Mouse (Mus musculus) embryonic facial prominence, embryonic 13.5 days (tissue): ENCODE data around the gene Pcp4l1. TPM values are rescaled to one million over a fixed set of nuclear protein-coding genes. Genes with fewer than 3 reads are reported as not detected.
"Not testable (repeated sequence)": the region's sequence is repeated elsewhere in the genome, so short reads cannot be mapped to it uniquely, and the experiment has no call there.

Experiments used
- ATAC-seq: fragments of 200-750 bp; cut with Nextera tagmentation; 2 replicates; pipeline ENCODE4 v1.8.0; 2017; ENCODE audit warnings: low read depth; ENCODE audit not compliant: insufficient number of reproducible peaks, insufficient read depth, low FRiP score, low TSS enrichment
- H3K27ac ChIP-seq: fragments of 300-500 bp; sonication (generic); 2 replicates; pipeline ENCODE4 v1.5.1; 2015; ENCODE audit warnings: moderate library complexity, mild to moderate bottlenecking, inconsistent platforms
- H3K27me3 ChIP-seq: fragments of 300-500 bp; sonication (generic); 2 replicates; pipeline ENCODE4 v1.6.1; 2015; ENCODE audit warnings: mild to moderate bottlenecking, inconsistent platforms
- H3K36me3 ChIP-seq: fragments of 300-500 bp; sonication (generic); 2 replicates; pipeline ENCODE4 v1.6.1; 2015; ENCODE audit warnings: mild to moderate bottlenecking, inconsistent platforms
- H3K4me1 ChIP-seq: fragments of 300-500 bp; sonication (generic); 2 replicates; pipeline ENCODE4 v1.6.1; 2015; ENCODE audit warnings: inconsistent platforms
- H3K4me2 ChIP-seq: fragments of 300-500 bp; sonication (generic); 2 replicates; pipeline ENCODE4 v1.6.1; 2015; ENCODE audit warnings: moderate library complexity, mild to moderate bottlenecking, inconsistent platforms
- H3K4me3 ChIP-seq: fragments of 300-500 bp; sonication (generic); 2 replicates; pipeline ENCODE4 v1.5.1; 2015; ENCODE audit warnings: mild to moderate bottlenecking, inconsistent platforms
- H3K9ac ChIP-seq: fragments of 300-500 bp; sonication (generic); 2 replicates; pipeline ENCODE4 v1.6.1; 2015; ENCODE audit warnings: mild to moderate bottlenecking, inconsistent platforms
- H3K9me3 ChIP-seq: fragments of 300-500 bp; sonication (generic); 2 replicates; pipeline ENCODE4 v1.6.1; 2016; ENCODE audit warnings: inconsistent platforms
- WGBS: fragments of 180-500 bp; shearing (Covaris S2); methylation state at CpG from one replicate; pipeline ENCODE4 v1.1.7; 2015; ENCODE audit warnings: mixed read lengths; 5-methylcytosine and 5-hydroxymethylcytosine counted together
- polyA plus RNA-seq: library from polyadenylated mRNA; unstranded; fragments of >200 nt; fragmentation: Nextera tagmentation; extraction: Ambion mirVana; gene quantifications from 2 replicates; pipeline ENCODE4 v1.2.1, GENCODE M21; 2015

Pcp4l1 gene
- polyA plus RNA-seq, 1 experiment from 2014 or later: 25.2 TPM

GRCm38 (mm10) chr1:171156644-171157043 lies 39.4 kb downstream of the Pcp4l1 start:
- H3K27me3 ChIP-seq: peaks cover 40% of the 10 kb centered on the region

DNA sequence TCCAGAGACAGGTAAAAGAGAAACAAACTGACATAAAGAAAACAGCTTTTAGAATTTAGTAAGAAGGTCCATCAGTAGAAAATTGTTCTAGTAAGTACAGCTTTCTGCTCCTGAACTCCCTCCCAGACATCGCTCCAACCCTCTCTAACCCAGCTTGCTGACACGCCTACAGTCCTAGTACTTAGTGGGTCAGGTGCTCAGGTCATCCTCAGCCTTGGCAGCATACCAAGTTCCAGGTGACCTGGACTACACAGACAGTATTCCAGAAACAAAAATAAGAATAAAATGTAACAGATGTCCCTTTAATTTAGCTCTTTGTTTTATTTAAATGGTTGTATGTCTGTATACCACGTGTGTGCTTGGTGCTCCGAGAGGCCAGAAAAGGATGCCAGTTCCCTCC lies 44.1 kb downstream of the Pcp4l1 start:
- Histone ChIP-seq H3K27ac (peak overlapping the region; percentile 94; the same call in 1 of the 2 replicates), H3K36me3 (no peaks in the 10 kb centered on the region), H3K9me3 (no peaks in the 10 kb centered on the region), H3K9ac (no peak overlapping the region), H3K4me2 (no peak overlapping the region), H3K4me3 (no peak overlapping the region), H3K27me3 (peaks cover 12% of the 10 kb centered on the region), H3K4me1 (peaks cover 21% of the 10 kb centered on the region)
- WGBS: 76% methylated on average over 4 of the region's 4 CpGs
- ATAC-seq: no peak

More at GRCm38 (mm10) chr1:171156644-171157043, 39.4 kb downstream of the Pcp4l1 start:
- no peaks in the 10 kb centered on the region for H3K36me3 ChIP-seq
- no peak for ATAC-seq
- H3K4me3 ChIP-seq: no peak overlapping the region
- 75% methylated on average over 3 of the region's 3 CpGs for WGBS
- no peak overlapping the region for H3K9ac ChIP-seq
- H3K4me2 ChIP-seq: no peak overlapping the region
- H3K27ac ChIP-seq: no peak overlapping the region
- peaks cover 13% of the 10 kb centered on the region for H3K4me1 ChIP-seq
- H3K9me3 ChIP-seq: no peaks in the 10 kb centered on the region

DNA sequence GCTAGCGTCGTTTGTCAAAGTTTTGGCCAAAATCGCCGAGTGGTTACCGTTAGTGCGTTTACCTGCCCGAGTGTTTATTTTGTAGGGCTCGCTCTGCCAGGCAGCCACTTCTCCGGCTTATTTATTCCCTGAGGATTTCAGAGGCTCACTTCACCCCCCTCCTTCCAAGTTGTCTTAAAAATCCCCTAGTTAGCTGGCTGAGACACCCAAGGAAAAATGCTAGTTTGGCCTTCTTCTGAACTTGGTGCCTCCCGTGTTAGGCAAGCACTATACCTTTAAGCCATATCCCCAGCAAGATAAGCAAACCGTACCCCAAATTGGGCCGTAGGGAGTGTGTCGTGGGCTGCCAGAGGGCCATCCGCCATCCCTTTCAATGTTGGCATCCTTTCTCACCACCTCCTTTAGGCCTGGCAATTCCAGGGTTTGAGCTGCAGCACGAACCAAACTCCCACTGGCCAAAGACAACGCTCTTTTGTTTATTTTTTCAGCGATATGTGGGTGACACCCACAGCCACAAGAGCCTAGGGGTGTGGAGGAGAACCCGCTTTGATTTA lies 45.2 kb downstream of the Pcp4l1 start:
- Histone ChIP-seq H3K36me3 (peaks cover 2% of the 10 kb centered on the region), H3K9ac (peak overlapping the region; percentile 95), H3K4me3 (peak overlapping the region; percentile 96), H3K27ac (peak overlapping the region; percentile 94), H3K27me3 (0 out of 2 replicates have a peak, but pooled peaks cover 1% of the 10 kb centered on the region), H3K9me3 (no peaks in the 10 kb centered on the region), H3K4me1 (peaks cover 21% of the 10 kb centered on the region), H3K4me2 (peak overlapping the region; percentile 86)
- 4% methylated on average over 18 of the region's 18 CpGs for WGBS
- 0 out of 2 replicates have a peak, but pooled peaks have one; percentile 12 for ATAC-seq

- Histone ChIP-seq H3K36me3 (peaks cover 9% of the 10 kb centered on the region), H3K4me3 (peak within 1 kb of the TSS; percentile 96), H3K9me3 (no peaks in the 10 kb centered on the region), H3K9ac (peak within 1 kb of the TSS; percentile 95), H3K4me1 (peaks cover 21% of the 10 kb centered on the region), H3K27me3 (no peaks in the 10 kb centered on the region), H3K4me2 (peak within 1 kb of the TSS; percentile 86), H3K27ac (peak within 1 kb of the TSS; percentile 94)
- WGBS: under 1% methylated on average over 34 of the region's 34 CpGs
- peak; percentile 87 for ATAC-seq
These were observed 45.9 kb downstream of the Pcp4l1 start, which contains the start of the genes Sdhc and Mpz for GRCm38 (mm10) chr1:171149974-171150760. Sdhc (minus strand) TSS chr1:171150603. Mpz (plus strand) TSS chr1:171150711.

GRCm38 (mm10) chr1:171142981-171143380 lies 53.1 kb downstream of the Pcp4l1 start:
- ATAC-seq, H3K4me3 ChIP-seq, H3K4me1 ChIP-seq, H3K9ac ChIP-seq, H3K27me3 ChIP-seq, H3K9me3 ChIP-seq, H3K27ac ChIP-seq, H3K4me2 ChIP-seq: not testable (repeated sequence)
- 77% methylated on average over 11 of the region's 11 CpGs for WGBS
- H3K36me3 ChIP-seq: peaks cover 69% of the 10 kb centered on the region

DNA sequence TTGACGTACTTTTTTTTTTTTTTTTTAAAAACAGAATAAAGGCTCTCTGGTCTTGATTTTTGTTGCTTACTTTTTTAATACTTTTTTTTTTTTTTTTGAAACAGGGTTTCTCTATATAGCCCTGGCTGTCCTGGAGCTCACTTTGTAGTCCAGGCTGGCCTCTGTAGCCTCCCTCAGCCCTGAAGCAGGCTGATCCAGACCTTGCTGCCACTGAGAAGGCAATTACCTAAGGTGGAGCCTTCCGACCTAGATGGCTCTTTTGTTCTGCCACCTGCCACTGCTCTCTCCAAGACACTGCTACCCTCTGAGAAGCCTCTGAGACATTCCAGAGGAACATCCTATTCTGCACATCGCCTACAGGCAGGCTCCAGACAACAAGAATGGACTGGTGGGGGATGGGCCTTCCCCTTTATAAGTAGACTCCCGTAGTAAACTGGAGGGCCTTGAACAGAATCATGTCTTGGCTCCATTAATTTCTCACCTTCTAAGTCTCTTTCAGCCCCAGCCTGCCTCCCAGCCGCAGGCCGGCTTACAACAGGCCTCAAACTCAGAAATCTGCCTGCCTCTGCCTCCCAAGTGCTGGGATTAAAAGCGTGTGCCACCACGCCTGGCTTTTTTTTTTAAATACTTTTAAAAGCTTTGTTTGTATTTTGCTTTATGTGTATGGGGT lies 58.4 kb downstream of the Pcp4l1 start:
- 84% methylated on average over 8 of the region's 8 CpGs for WGBS
- ATAC-seq, H3K27ac ChIP-seq, H3K4me3 ChIP-seq, H3K9ac ChIP-seq, H3K27me3 ChIP-seq, H3K9me3 ChIP-seq, H3K4me1 ChIP-seq, H3K4me2 ChIP-seq: not testable (repeated sequence)
- peaks cover 90% of the 10 kb centered on the region for H3K36me3 ChIP-seq

DNA sequence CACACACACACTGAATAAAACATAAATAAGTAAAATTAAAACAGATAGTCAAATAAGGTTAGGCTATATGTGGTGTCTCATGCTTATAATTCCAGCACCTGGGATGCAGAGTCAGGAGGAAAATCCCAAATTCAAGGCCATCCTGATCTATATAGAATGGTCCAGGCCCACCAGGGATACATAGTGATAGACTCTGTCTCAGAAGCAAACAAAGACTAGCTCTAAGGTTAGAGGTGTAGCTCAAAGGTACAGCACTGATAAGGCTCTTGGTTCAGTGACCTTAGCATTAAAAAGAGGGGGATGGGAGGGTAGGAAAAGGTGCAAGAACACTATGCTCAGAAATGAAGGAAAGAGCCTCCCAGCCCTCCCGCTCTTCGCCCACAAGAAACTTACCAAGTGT lies 60.5 kb downstream of the Pcp4l1 start:
- Histone ChIP-seq H3K36me3 (peaks cover 85% of the 10 kb centered on the region), H3K27me3 (no peaks in the 10 kb centered on the region), H3K4me1 (no peaks in the 10 kb centered on the region), H3K27ac (no peak overlapping the region), H3K4me2 (no peak overlapping the region), H3K9me3 (no peaks in the 10 kb centered on the region), H3K9ac (no peak overlapping the region), H3K4me3 (no peak overlapping the region)
- WGBS: 95% methylated on average over 2 of the region's 2 CpGs
- ATAC-seq: no peak

- Histone ChIP-seq H3K27ac (no peak overlapping the region), H3K4me1 (no peaks in the 10 kb centered on the region), H3K9me3 (no peaks in the 10 kb centered on the region), H3K36me3 (peaks cover 78% of the 10 kb centered on the region), H3K9ac (no peak overlapping the region), H3K4me3 (no peak overlapping the region), H3K4me2 (no peak overlapping the region), H3K27me3 (no peaks in the 10 kb centered on the region)
- 80% methylated on average over 1 of the region's 1 CpGs for WGBS
- no peak for ATAC-seq
These were observed 65.1 kb downstream of the Pcp4l1 start for GRCm38 (mm10) chr1:171130971-171131370.

DNA sequence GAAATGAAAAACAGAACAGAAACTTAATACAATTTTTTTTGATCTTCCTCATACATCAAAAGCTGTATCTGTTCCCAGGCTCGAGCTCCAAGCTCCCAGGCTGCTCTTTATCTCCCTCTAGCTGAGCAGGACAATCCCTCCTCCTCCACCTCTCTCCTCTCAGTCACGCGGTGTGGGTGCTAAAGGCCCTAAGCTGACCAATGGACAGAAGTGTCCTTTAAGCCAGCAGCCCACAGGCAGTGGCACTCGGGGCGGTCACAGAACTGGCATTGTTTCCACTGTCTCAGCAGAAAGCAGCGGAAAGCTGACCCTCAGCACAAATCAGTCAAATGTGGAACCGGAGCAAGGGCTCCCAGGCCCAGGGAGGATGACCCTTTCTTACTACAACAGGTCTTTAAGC lies 66.8 kb downstream of the Pcp4l1 start:
- Histone ChIP-seq H3K27ac (no peak overlapping the region), H3K4me1 (no peaks in the 10 kb centered on the region), H3K9me3 (no peaks in the 10 kb centered on the region), H3K4me3 (no peak overlapping the region), H3K36me3 (peaks cover 61% of the 10 kb centered on the region), H3K27me3 (no peaks in the 10 kb centered on the region), H3K4me2 (no peak overlapping the region), H3K9ac (0 out of 2 replicates have a peak overlapping the region, but pooled peaks have one; percentile 7)
- 52% methylated on average over 7 of the region's 7 CpGs for WGBS
- ATAC-seq: no peak

- Histone ChIP-seq H3K9me3 (no peaks in the 10 kb centered on the region), H3K9ac (no peak overlapping the region), H3K27me3 (no peaks in the 10 kb centered on the region), H3K4me3 (no peak overlapping the region), H3K4me1 (no peaks in the 10 kb centered on the region), H3K36me3 (peaks cover 19% of the 10 kb centered on the region), H3K27ac (no peak overlapping the region), H3K4me2 (no peak overlapping the region)
- no peak for ATAC-seq
- WGBS: 90% methylated on average over 5 of the region's 5 CpGs
These were observed 71.7 kb downstream of the Pcp4l1 start for GRCm38 (mm10) chr1:171124398-171124797.
